Mouse (Mus musculus) limb, embryonic 12.5 days (tissue): ENCODE measurements around the gene Olfr222. TPM values are rescaled to one million over a fixed set of nuclear protein-coding genes. Genes with fewer than 3 reads are reported as not detected.

Experiments used
- ATAC-seq: fragments of 200-750 bp; cut with Nextera tagmentation; 2 replicates; pipeline ENCODE4 v1.8.0; 2017; ENCODE audit warnings: low read depth, moderate TSS enrichment; ENCODE audit not compliant: insufficient number of reproducible peaks, insufficient read depth, low FRiP score, low TSS enrichment
- H3K27ac ChIP-seq: fragments of 300-500 bp; sonication (generic); 2 replicates; pipeline ENCODE4 v1.5.1; 2016; ENCODE audit warnings: mild to moderate bottlenecking, moderate library complexity
- H3K27me3 ChIP-seq: fragments of 300-500 bp; sonication (generic); 2 replicates; pipeline ENCODE4 v1.6.1; 2016; ENCODE audit warnings: mild to moderate bottlenecking, moderate library complexity
- H3K36me3 ChIP-seq: fragments of 300-500 bp; sonication (generic); 2 replicates; pipeline ENCODE4 v1.6.1; 2016; ENCODE audit warnings: mild to moderate bottlenecking, moderate library complexity
- H3K4me1 ChIP-seq: fragments of 300-500 bp; sonication (generic); replicated peaks from 2 replicates; pipeline ENCODE4 v1.6.1; 2016
- H3K4me2 ChIP-seq: fragments of 300-500 bp; sonication (generic); 2 replicates; pipeline ENCODE4 v1.6.1; 2016; ENCODE audit warnings: mild to moderate bottlenecking, moderate library complexity
- H3K4me3 ChIP-seq: fragments of 300-500 bp; sonication (generic); replicated peaks from 2 replicates; pipeline ENCODE4 v1.5.1; 2016; ENCODE audit warnings: mild to moderate bottlenecking
- H3K9ac ChIP-seq: fragments of 300-500 bp; sonication (generic); replicated peaks from 2 replicates; pipeline ENCODE4 v1.6.1; 2016; ENCODE audit warnings: mild to moderate bottlenecking, moderate library complexity
- H3K9me3 ChIP-seq: fragments of 300-500 bp; sonication (generic); 2 replicates; pipeline ENCODE4 v1.6.1; 2016; ENCODE audit warnings: mild to moderate bottlenecking, moderate library complexity
- WGBS: fragments of 180-500 bp; shearing (Covaris S2); methylation state at CpG from one replicate; pipeline ENCODE4 v1.1.7; 2016; 5-methylcytosine and 5-hydroxymethylcytosine counted together
- polyA plus RNA-seq: library from polyadenylated mRNA; unstranded; fragments of >200 nt; fragmentation: Nextera tagmentation; extraction: Ambion mirVana; gene quantifications from 2 replicates; pipeline ENCODE4 v1.2.1, GENCODE M21; 2016

The Olfr222 gene
- polyA plus RNA-seq, 1 experiment from 2014 or later = not detected

DNA sequence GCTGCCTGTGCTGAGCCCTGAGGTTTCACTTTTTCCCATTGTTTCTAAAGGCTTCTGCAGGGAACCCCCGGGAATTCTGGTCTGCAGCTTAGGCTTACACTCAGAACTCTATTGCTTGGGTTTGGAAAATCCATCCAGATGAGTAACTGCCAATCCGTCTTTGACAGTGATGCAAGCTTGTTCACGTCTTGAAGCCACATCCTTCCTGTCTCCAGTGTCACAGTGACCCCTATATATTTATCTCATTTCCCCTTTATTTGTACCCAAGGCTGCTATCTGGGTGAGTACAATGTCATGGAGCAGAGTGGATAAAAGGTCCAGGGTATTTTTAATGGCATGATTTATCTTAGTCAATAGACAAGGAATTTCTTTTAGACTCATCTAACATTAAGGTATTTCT, 34.7 kb downstream of the Olfr222 start, which contains the start of gene Nlrp3:
Nlrp3 (plus strand) TSS at position 245 of the 400 bp plus-strand sequence.
- Histone ChIP-seq H3K9me3 (no peaks in the 10 kb centered on the region), H3K4me3 (no peak within 1 kb of the TSS), H3K27ac (no peak within 1 kb of the TSS), H3K36me3 (no peaks in the 10 kb centered on the region), H3K4me1 (peaks cover 12% of the 10 kb centered on the region; the same call in 1 of the 2 replicates), H3K27me3 (0 out of 2 replicates have a peak, but pooled peaks cover 2% of the 10 kb centered on the region), H3K4me2 (no peak within 1 kb of the TSS), H3K9ac (no peak within 1 kb of the TSS)
- ATAC-seq = no peak
- 56% methylated on average over 3 of the region's 3 CpGs for WGBS

DNA sequence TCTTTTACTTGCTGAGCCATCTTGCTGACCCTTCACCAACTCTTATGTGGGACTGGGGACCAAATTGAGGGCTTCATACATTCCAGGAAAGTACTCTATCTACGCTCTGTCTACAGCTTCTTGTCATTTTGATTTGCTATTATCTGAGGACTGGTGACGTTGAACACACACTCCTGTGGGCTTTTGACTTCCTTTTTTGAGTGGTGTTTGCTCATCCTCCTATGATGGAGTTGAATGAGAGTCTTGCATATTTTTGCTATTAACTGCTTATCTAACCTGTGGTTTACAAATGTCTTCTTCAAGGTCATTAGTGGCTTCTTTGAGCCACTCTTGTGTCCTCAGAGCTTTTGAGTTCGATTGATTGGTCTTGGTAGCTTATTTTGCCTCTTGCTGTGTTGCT, 35.9 kb downstream of the Olfr222 start:
- H3K4me1 ChIP-seq = peaks cover 12% of the 10 kb centered on the region; the same call in 1 of the 2 replicates
- H3K9me3 ChIP-seq = no peaks in the 10 kb centered on the region
- H3K36me3 ChIP-seq = no peaks in the 10 kb centered on the region
- WGBS = 79% methylated on average over 3 of the region's 3 CpGs
- ATAC-seq = no peak
- H3K9ac ChIP-seq = no peak overlapping the region
- H3K27ac ChIP-seq = no peak overlapping the region
- no peak overlapping the region for H3K4me2 ChIP-seq
- H3K4me3 ChIP-seq = no peak overlapping the region
- H3K27me3 ChIP-seq = no peaks in the 10 kb centered on the region

DNA sequence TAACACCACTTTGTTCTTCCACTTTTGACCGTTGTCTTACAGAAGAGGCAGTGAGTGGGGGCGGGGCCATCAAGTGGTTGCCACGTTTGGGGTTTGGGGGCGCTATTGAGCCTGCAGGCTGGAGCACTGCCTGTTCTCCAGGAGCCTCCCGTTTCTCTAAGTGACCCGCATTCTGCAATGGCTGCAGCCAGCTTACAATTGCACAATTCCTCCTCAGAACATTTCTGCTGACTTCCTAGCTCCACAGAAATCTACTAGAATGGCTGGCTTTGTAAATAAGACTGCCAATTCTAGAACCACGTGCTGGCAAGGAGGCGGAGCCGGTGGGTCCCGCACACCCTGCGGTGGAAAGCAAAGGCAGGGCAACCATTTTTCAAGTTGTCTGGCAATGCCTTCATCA, 37.6 kb downstream of the Olfr222 start:
- Histone ChIP-seq H3K27me3 (no peaks in the 10 kb centered on the region), H3K4me1 (peaks cover 12% of the 10 kb centered on the region; the same call in 1 of the 2 replicates), H3K9ac (no peak overlapping the region), H3K9me3 (no peaks in the 10 kb centered on the region), H3K4me3 (no peak overlapping the region), H3K36me3 (no peaks in the 10 kb centered on the region), H3K4me2 (peak overlapping the region; percentile 19; the same call in 1 of the 2 replicates), H3K27ac (no peak overlapping the region)
- WGBS = 39% methylated on average over 11 of the region's 11 CpGs
- no peak for ATAC-seq

DNA sequence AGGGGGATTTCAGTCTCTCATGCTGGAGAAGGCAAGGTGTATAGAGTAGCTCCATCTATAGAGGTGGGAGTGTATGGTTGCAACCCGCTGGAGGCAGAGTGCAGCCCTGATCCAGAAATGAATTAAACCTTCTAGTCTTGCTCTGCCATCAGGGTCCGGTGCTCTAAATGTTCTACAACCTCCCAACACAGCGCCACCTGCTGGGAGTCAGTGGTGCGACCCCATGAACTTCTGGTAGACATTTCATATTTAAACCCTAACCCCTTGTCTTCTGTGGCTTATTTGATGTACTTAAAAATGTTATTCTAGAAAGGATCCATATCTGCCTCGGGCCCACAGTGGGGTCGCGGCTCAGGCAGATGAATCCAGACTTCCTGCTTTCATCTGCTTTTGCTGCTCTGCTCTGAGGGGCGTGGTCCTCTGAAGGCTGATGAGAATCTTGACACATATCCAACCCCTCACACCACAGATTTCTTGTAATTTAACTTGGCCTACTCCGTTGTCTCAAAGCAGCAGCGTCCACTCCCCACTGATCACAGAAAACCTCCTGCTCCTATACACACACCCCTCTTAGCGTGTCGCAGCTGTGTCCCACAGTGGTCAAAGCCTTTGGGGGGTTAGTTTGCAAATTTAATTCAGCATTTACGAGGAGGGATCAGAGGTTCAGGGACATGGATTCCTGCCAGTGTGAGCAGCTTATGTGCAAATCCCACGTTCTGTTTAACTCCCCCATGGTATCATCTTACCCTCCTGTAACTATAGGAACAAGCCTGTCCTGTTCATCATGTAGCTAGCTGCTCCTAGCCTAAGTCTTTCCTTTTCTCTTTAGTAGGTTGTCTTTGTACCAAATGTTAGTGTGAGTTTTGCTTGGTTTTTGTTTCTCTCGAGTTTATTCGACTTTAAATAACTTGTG, 38.6 kb downstream of the Olfr222 start:
- WGBS = 65% methylated on average over 16 of the region's 16 CpGs
- H3K4me2 ChIP-seq = no peak overlapping the region
- no peak for ATAC-seq
- no peaks in the 10 kb centered on the region for H3K36me3 ChIP-seq
- H3K4me3 ChIP-seq = no peak overlapping the region
- H3K27ac ChIP-seq = no peak overlapping the region
- peaks cover 12% of the 10 kb centered on the region; the same call in 1 of the 2 replicates for H3K4me1 ChIP-seq
- no peak overlapping the region for H3K9ac ChIP-seq
- no peaks in the 10 kb centered on the region for H3K27me3 ChIP-seq
- no peaks in the 10 kb centered on the region for H3K9me3 ChIP-seq

DNA sequence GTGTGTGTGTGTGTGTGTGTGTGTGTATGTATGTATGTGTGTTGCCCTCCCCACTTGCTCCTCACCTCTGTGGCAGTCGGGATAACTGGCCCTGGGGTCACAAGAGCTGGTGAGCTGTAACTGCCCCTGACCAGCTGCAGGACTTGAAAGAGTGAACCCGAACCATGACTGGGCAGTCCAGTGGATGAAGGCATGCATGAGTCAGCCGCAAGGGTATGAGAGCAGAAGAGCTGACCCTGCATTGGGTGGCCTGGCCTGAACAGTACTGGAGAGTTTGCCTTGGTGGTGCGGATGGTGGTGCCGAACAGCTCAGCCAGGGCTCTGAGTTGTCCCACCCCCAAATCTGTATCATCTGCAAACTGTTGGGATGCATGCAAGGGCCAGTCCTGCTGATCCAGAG, 44.5 kb downstream of the Olfr222 start:
- H3K4me3 ChIP-seq = no peak overlapping the region
- 75% methylated on average over 5 of the region's 5 CpGs for WGBS
- no peaks in the 10 kb centered on the region for H3K36me3 ChIP-seq
- peaks cover 7% of the 10 kb centered on the region for H3K4me1 ChIP-seq
- no peaks in the 10 kb centered on the region for H3K27me3 ChIP-seq
- no peak overlapping the region for H3K9ac ChIP-seq
- 0 out of 2 replicates have a peak, but pooled peaks have one; percentile 26 for ATAC-seq
- H3K9me3 ChIP-seq = no peaks in the 10 kb centered on the region
- H3K27ac ChIP-seq = no peak overlapping the region
- H3K4me2 ChIP-seq = no peak overlapping the region

DNA sequence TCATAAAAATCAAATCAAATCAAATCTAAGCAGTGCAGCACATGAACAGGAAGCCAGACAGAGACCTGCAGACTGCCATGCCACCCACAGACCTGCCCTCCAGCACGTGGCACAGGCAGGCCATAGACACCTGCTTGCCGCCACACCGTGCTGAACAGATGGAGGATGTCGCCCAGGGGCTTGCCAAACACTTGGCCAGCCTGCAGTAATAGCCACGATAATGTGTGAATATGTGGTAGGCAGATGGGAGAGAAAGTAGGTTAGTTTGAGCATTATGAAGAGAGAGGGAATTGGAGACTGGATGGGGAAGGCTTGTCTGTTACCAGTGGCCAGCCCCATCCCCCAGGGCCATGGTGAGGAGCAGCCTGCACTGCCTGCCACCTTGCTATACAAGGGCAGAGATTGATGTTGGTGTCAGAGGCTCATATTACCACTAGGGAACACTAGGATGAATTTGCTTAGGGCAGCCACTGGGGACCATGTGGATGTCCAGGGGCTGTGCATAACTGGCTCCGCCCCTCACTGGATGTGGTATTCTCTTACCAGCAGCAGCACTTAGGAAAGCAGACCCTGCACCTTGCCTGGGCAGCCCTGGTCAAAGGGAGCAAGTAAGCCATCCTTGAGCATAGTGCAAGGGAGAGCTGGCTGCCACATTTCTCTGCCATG, 45.0 kb downstream of the Olfr222 start:
- Histone ChIP-seq H3K9me3 (no peaks in the 10 kb centered on the region), H3K27ac (no peak overlapping the region), H3K9ac (no peak overlapping the region), H3K4me1 (peaks cover 7% of the 10 kb centered on the region), H3K27me3 (no peaks in the 10 kb centered on the region), H3K4me2 (no peak overlapping the region), H3K4me3 (no peak overlapping the region), H3K36me3 (no peaks in the 10 kb centered on the region)
- 73% methylated on average over 6 of the region's 6 CpGs for WGBS
- peak; percentile 26; the same call in 1 of the 2 replicates for ATAC-seq

DNA sequence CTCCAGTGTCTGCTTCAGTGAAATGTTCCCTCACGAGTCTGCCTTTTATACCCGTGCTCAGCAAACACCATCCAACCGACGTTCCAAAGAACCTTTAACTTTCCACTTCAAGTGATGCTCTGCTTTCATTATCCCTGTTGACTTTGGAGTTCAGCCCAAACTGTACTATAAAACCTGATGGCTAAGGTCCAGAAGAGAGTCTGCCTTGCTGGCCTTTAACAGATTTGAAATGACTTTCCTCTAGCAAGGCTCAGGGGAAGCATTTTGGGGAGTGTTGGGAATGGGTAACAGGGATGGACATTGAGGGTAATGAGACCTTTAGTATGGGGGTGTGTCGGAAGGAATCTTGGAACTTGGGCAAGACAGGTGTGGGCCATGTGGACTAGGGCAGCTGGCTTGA, 45.8 kb downstream of the Olfr222 start:
- no peaks in the 10 kb centered on the region for H3K27me3 ChIP-seq

DNA sequence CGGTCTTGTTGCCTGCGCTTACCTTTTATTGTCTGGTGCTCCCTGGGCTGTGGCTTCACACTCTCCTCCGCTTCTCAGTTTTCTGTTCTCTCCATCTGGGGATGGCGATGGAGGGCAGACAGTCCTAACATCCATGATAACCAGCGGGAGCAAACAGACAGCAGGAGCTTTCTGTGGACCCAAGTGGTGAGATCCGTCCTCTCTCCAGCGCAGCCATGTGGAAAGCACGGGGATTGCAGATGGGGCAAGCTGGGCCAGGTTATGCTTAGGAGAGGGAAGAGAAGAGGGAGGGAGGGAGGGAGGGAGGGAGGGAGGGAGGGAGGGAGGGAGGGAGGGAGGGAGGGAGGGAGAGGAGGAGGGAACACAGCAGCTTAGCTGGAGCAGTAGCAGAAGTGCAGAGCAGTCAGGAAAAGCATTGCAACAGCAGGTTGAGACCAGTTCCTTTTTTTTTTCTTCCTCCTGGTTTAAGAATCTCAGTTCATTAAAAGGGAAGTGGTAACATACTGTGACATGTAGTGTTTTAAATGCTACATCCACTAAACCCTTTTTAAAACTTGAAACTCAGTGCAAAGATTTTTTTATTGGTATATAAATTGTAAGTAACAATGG, 49.5 kb downstream of the Olfr222 start, which contains the start of gene Zkscan17:
Zkscan17 (minus strand) TSS at position 280 of the 609 bp plus-strand sequence.
- Histone ChIP-seq H3K4me1 (peaks cover 7% of the 10 kb centered on the region), H3K4me3 (no peak within 1 kb of the TSS), H3K36me3 (no peaks in the 10 kb centered on the region), H3K27ac (no peak within 1 kb of the TSS), H3K9me3 (peaks cover 4% of the 10 kb centered on the region; the same call in 1 of the 2 replicates), H3K27me3 (no peaks in the 10 kb centered on the region), H3K9ac (no peak within 1 kb of the TSS), H3K4me2 (no peak within 1 kb of the TSS)
- WGBS = 55% methylated on average over 8 of the region's 8 CpGs
- no peak for ATAC-seq

More for the DNA sequence above, 45.8 kb downstream of the Olfr222 start:
- no peak overlapping the region for H3K27ac ChIP-seq
- no peak overlapping the region for H3K9ac ChIP-seq
- WGBS = 84% methylated on average over 5 of the region's 5 CpGs
- H3K4me2 ChIP-seq = no peak overlapping the region
- ATAC-seq = no peak
- peaks cover 7% of the 10 kb centered on the region for H3K4me1 ChIP-seq
- H3K36me3 ChIP-seq = no peaks in the 10 kb centered on the region
- no peak overlapping the region for H3K4me3 ChIP-seq
- H3K9me3 ChIP-seq = no peaks in the 10 kb centered on the region

DNA sequence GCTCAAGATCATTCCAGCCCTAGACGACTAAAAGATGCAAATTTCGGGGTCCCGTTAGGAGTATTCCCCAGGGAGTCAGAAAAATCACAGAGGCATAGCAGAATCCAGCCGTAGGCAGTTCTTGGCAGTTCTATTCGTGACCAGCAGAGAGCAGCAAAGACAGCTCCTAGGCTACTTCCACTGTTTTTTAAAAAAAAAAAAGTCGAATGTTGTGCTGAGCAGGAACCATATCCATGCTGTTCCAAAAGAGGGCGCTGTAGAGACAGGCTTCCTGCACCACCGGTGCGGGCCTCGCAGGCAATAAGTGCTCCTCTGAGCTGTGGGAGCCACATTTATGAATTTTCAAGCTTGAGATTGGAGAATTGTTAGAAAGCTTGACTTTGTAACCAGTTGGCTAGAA, 50.8 kb downstream of the Olfr222 start:
- no peak for ATAC-seq
- H3K9ac ChIP-seq = no peak overlapping the region
- 8% methylated on average over 10 of the region's 10 CpGs for WGBS
- H3K27ac ChIP-seq = no peak overlapping the region
- H3K36me3 ChIP-seq = no peaks in the 10 kb centered on the region
- H3K4me1 ChIP-seq = 0 out of 2 replicates have a peak, but pooled peaks cover 3% of the 10 kb centered on the region
- H3K4me2 ChIP-seq = no peak overlapping the region
- no peaks in the 10 kb centered on the region for H3K27me3 ChIP-seq
- no peak overlapping the region for H3K4me3 ChIP-seq
- peaks cover 4% of the 10 kb centered on the region; the same call in 1 of the 2 replicates for H3K9me3 ChIP-seq

DNA sequence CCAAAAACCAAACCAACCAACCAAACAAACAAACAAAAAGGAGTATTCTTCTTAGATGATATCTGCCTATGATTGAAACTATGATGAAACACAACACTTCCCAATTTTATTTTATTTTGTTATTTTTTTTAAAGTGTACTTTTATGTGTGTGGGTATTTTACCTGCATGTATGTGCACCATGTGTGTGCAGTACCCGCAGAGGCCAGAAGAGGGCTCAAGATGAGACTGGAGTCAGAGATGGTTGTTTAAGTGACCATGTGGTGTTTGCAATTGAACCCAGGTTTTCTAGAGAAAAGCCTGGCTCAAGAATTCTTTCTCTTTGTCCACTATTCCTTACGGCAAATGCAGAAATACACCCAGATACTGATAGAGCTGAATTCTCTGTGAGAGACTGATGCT, 51.9 kb downstream of the Olfr222 start:
- Histone ChIP-seq H3K4me3 (no peak overlapping the region), H3K9me3 (peaks cover 4% of the 10 kb centered on the region; the same call in 1 of the 2 replicates), H3K27me3 (no peaks in the 10 kb centered on the region), H3K4me1 (peaks cover 8% of the 10 kb centered on the region; the same call in 1 of the 2 replicates), H3K9ac (no peak overlapping the region), H3K4me2 (no peak overlapping the region), H3K36me3 (no peaks in the 10 kb centered on the region), H3K27ac (no peak overlapping the region)
- 96% methylated on average over 2 of the region's 2 CpGs for WGBS
- ATAC-seq = no peak
